Mouse (Mus musculus): ENCODE data around the gene Ak9.
"Not testable (repeated sequence)": the region's sequence is repeated elsewhere in the genome, so short reads cannot be mapped to it uniquely, and the experiment has no call there.

Ak9 gene

DNA sequence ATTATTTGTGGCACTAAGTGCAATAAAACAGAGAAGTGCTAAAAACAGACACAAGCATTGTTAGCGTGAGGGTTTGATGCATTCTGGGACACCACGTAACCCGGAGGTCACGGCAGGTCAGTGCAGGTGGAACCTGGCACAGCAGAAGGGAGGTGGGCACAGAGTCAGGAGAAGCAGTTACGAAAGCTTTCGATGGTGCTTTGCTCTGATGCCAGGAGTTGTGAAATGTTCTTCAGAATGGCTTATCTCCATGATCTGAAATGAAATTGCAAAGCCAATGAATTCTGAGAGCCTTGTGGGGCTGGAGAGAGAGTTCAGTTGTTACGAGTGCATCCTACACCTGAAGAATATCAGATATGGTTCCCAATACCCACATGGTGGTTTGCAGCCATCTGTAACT is 37.6 kb downstream of the Ak9 start:
- DNase-seq, result no peak

DNA sequence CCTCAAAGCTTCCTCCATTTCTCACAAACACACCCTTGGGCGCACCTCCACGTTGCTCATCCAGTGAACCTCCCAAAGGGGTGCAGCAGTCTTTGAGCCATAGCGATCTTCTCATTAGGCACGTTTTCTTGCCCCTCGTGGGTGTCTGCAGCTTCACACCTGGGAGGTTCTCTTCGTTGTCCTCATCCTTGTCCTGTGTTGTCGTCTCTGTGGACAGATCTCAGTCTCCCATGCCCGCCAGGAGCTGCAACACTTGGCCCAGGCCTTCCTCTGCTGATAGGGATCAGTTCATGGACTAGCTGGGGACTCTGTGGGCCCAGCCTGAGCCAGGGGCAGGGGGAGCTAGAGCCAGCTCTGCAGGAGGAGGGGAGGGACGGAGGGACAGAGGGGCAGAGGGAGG is 61.3 kb downstream of the Ak9 start:
- no peak for DNase-seq

DNA sequence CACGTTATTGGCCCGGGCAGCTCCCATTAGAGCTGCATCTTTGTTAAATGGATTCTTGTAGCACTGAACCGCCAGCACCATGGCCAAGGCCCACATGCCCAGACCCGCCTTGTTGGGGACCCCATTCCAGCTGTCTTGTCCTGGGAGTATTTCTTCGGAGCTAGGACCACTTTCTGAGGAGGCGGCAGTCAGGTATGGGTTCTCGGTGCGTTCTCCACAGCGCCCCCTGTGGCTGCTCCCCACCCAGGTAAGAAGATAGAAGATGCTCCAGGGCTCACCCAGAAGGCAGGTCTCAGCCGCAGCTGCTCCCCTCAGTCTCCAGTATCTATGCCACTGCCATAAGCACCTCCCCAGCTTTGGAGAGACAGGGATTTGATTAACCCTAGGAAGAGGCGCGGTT is 76.7 kb downstream of the Ak9 start:
- no peak for DNase-seq

DNA sequence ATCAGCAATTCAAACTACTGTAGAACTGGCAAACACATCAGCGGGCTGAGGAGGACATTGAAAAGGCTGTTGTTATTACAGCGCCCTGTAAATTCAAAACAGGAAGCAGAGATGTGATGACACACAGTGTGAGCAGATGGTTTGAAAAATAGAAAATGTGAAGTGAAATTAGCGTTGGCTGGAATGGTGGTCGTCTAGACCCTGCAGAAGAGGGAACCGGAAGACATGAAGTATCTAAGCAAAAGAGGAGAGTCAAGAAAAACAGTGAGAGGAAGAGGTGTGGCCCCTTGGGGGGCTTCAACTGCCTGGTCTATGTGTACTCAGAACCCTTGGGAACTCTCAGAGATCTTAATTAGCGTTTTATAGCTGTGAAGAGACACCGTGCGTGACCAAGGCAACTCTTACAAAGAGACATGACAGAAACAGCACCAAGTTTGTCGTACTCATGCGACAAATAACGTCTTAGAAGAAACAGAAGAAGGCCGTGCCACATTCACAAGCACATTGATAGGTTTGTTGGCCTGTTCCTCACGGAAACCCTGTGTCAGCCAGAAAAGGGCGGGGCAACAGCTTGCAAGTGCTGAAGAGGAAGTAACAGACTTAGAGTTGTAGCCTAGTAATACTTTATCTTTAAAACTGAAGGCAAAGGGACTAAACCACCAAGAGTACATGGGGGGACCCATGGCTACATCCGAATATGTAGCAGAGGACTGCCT is 81.9 kb downstream of the Ak9 start:
- no peak for DNase-seq

DNA sequence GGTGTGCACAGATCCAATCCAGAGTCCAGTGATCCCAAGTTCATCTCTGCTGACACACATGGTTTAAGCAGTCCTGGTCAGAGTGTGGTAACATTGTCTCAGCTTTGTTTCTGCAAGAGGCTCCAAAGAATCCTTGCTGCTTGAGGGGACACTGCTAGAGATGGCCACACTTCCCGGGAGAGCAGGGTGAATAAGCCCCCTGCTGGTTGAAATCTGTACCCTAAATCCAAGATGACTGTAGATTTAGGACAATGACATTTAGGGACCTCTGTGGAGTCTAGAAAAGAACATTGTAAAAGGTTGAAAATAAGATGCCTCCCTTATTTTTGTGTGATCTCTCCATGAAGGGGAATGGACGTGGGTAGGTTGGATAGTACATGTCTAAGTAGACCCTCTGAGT is 89.8 kb downstream of the Ak9 start:
- peak; percentile 15 for DNase-seq

DNA sequence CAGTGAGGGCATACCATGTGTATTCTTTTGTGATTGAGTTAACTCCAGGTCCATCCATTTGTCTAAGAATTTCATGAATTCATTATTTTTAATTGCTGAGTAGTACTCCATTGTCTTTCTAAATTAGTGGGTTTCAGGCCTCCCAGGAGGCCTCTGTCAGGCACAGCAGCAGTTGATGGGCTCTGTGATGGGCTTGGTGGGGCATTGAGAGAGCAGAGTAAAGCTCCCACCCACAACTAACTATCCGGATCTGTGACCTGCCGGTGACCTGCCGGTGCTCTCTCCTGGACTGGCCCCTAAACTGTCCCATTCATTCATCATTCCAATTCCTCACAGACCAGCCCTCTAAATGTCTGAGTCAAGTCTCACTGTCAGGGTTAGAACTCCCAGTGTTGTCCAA is 97.3 kb downstream of the Ak9 start:
- DNase-seq, result no peak

DNA sequence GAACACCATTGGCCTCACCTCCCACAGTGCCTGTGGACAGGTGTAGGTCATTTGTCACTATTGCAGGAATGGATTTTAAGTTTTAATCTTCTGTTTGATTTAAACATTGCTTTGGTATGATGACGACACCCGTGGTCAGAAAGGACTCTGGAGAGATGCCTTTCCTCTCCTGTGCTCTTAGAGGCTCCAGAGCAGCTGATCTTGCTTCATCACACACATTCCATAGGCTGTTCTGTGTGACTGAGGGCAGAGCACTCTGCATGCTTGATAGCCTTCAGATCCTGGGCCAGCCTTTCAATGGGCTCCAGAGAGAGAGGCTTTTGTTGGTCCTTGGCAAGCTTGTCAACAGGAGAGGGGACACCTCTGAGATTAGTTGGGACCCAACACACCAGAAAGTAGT is 99.6 kb downstream of the Ak9 start:
- DNase-seq, result no peak

DNA sequence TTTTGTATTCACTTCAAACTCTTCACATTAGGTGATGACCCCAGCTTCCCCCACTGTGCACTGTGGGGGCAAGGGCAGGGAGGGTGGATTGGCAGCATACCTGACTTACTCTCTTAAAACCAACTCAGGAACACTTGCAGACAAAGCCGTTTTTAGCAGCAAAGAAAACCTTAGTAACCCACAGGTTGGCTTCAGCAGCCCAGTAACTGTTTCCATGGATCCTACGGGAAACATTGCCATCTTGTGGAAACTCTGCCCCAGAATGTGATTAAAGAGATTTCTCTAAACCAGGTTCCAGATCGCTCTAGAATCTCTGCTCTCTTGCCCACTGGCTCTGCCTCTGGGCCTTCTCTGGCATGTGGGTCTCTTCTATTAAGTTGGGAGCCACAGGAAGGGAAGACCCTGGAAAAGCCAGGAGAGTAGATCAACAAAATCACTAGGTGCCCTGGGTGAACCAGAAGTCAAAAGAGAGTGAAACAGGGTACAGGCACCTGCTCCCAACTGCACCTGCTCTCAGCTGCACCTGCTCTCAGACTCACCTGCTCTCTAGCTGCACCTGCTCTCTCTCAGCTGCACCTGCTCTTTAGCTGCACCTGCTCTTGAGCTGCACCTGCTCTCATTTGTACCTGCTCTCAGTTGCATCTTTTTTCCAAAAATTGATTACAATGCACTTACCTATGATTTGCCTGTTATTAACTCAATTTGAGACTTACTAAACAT is 100.3 kb downstream of the Ak9 start:
- peak; percentile 14 for DNase-seq

DNA sequence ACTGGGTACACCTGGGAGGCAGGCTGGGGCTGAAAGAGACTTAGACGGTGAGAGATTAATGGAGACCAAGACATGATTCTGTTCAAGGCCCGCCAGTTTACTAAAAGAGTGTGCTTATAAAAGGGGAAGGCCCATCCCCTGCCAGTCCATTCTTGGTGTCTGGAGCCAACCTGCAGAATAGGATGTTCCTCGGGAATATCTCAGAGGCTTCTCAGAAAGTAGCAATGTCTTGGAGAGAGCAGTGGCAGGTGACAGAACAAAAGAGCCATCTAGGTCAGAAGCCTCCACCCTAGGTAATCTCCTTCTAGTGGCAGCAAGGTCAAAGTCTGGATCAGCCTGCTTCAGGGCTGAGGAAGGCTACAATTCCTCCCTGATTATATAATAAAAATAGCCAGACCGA is 106.4 kb downstream of the Ak9 start:
- DNase-seq, result not testable (repeated sequence)

DNA sequence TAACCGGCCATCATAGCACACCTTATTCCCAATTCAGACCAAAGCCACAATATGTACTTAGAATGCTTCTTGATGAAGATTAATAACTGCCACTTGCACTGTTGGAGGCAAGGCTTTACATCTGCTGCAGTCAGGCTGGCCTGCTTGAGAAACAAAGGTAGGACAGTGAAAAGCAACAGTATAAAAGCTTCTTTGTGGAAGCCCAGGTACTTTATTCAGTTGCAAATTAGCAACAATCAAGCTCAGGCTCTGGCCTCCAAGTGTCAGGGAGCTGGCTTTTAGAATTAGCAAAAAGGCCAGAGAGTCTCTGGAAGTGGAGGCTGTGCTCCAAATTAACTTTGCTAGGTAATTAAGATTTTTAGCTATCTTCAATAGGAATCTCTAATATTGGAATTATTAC is 107.0 kb downstream of the Ak9 start:
- not testable (repeated sequence) for DNase-seq

DNA sequence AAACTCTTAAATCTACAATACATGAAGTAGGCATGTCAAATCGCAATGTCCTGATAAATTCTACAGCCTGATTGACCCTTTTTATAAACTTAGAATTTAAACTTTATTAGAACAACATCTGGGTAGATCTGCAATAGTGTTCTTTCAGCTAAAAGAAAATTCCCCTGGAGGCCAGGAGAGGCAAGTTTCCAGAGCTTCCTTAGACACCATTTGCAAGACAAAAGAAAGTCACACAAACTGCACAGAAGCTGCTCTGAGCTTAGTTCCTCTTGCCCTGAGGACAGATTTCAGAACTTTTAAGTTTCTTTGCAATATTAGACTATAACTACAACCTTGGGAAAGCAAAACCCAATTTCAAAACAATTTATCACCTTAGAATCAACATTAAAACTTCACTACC is 109.7 kb downstream of the Ak9 start:
- not testable (repeated sequence) for DNase-seq

DNA sequence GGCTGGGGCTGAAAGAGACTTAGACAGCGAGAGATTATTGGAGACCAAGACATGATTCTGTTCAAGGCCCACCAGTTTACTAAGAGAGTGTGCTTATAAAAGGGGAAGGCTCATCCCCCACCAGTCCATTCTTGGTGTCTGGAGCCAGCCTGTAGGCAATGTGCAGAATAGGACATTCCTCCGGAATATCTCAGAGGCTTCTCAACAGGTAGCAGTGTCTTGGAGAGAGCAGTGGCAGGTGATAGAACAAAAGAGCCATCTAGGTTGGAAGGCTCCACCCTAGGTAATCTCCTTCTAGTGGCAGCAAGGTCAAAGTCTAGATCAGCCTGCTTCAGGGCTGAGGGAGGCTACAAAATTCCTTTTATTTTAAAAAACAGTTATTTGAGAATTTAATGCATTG is 111.6 kb downstream of the Ak9 start:
- DNase-seq, result not testable (repeated sequence)

DNA sequence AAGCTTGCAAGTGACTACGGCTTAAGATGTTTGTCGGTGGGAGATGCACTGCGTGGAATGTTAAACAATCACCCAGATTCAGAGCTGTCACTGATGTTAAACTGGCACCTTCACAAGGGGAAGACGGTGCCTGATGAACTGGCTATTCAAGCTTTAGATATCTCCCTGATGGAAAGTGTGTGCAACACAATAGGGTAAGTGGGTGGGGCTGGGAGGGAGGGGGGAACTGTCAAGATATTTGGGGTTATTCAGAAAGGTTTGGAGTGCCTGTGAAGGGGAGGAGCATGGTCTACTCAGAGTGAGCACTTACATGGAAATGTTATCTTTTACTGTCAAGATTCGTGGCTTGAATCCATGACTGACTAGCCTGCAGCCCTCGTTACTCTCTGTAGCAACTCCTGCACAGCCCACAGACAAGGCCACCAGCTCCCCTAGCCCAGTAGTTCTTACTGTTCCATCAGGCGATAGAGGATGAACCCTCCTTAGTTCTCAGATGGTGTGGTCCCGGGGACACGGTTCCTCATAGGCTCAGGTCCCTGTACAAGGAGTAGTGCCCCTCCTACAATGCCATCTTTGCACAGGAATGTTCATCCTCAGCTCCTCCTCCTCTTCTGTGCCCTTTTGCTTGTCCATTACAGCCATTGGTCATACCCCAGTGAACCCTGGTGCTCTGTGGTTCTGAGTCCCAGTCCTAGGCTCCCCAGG is 116.9 kb downstream of the Ak9 start:
- DNase-seq, result no peak

DNA sequence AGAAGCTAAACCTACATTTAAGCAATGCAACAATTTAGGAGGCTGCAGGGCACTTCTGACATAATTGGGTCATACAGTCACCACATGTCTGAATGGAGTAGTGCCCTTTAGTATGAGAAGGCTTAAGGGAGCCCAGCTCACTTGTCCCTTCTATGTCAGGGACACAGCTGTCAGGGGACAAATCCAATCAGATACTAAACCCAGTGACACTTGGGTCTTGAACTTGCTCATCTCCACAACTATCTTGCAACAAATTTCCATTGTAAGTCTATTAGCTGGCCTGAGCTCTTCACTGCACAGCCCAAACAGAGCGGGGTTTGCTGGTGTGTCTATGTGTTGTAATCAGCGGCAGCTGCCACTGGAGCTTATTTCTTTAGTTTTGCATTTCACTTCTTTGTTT is 119.9 kb downstream of the Ak9 start:
- DNase-seq, result peak; percentile 50

DNA sequence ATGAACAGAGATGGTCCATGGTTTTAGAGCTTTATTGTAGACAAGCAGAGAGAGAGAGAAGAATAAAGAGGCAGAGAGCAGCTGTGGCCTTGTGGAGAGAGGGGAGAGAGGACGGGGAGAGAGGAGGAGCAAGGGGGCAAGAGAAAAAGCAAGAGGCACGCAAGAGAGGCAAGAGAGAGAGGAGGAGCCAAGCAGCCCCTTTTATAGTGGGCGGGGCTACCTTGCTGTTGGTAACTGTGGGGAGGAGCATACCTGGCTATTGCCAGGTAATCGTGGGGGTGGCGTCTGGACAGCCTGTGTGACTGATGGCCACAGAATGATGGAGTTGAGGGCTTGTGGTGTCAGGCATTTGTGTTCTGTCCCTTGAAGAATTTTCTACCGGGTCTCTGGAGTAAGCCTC is 122.6 kb downstream of the Ak9 start:
- no peak for DNase-seq

DNA sequence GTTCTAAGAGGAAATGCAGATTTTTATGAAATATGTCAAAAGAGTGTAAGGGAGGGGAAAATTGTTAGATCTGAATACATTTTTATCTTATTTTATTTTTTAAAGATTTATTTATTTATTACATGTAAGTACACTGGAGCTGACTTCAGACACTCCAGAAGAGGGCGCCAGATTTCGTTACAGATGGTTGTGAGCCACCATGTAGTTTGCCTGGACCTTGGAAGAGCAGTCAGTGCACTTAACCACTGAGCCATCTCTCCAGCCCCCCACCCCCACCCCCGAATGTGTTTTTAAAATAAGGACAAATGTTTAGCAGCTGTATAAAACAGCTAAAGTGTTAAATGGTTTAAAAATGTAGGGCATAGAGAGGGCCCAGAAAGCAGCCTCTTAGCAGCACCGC is 130.8 kb downstream of the Ak9 start:
- peak; percentile 64 for DNase-seq

DNA sequence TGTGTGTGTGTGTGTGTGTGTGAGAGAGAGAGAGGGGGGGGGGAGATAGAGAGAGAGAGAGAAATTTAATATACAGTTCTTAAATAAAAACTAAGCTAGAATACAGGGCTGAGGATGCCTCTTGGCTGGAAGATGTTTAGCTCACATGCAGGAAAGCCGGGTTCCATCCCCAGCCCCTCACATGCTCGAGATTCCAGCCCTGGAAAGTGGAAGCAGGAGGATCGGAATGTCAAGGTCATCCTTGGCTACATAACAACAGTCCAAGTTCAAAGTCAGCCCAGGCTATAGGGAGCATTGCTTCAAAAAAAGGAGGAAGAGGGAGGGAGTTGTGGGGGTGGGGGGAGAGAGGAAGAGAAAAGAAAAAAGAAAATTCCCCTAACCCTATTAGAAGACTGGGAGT is 131.4 kb downstream of the Ak9 start:
- no peak for DNase-seq

DNA sequence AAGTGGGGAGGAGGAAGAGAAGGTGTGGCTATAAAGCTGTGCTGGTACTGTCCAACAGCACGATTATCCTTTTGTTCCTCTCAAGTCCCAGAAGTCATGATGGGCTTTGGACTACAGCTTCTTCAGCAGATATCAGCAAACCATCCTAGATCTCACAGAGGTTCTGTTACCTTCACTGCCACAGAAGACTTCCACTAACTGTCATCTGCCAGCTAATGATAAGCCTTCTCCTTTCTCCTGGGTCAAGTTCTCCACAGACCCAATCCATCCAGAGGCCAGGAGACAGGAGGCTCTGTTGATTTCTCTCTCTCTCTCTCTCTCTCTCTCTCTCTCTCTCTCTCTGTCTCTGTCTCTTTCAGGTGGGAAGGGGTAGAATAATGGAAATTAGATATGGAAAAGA is 144.4 kb downstream of the Ak9 start:
- DNase-seq, result no peak

DNA sequence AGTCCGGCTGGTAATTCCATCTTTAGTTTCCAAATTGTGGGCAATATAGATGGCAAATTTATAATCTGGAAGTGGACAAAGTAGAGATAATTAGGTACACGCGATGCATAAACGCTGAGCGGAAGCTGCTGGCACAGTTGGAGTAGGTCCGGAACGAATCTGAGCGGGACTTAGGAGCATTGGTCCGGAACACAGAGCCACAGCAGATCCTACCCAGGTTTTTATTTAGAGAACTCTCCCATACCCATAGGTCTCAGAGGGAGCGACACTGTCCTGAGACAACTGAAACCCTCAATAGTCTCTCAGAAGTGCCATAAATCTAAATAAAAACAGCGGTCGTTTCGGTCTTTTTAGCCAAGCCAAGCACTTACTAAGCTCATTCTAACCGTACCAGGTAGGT is 145.9 kb downstream of the Ak9 start:
- no peak for DNase-seq

DNA sequence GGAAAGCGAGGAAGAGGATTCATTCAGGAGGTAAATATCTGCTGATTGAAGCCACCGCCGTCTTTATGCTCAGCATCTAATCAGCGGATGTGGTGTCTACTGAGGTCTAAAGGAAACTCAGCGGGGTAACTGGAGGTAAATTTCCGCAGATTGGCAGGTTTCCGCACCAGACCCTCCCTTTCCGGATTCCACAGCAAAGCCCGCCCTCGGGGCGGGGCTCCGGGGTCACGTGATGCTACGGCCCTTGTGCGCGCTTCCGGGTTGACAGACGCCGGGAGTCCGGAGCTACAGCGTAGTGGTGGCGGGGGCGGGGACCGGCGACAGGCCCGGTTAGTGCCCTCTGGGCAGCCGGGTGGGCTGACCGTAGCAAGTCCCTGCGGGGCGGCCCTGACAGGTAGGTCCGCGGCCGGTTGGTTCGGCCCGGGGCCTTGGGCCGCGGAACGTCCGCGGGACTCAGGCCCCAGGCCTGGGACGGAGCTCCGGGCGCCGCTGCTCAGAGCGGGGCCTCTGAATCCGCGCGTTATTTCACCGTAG is 146.4 kb downstream of the Ak9 start, which contains the start of gene Zbtb24:
Gene Zbtb24 (plus strand): TSS at position 247 of the 534 bp plus-strand sequence.
- peak; percentile 97 for DNase-seq

DNA sequence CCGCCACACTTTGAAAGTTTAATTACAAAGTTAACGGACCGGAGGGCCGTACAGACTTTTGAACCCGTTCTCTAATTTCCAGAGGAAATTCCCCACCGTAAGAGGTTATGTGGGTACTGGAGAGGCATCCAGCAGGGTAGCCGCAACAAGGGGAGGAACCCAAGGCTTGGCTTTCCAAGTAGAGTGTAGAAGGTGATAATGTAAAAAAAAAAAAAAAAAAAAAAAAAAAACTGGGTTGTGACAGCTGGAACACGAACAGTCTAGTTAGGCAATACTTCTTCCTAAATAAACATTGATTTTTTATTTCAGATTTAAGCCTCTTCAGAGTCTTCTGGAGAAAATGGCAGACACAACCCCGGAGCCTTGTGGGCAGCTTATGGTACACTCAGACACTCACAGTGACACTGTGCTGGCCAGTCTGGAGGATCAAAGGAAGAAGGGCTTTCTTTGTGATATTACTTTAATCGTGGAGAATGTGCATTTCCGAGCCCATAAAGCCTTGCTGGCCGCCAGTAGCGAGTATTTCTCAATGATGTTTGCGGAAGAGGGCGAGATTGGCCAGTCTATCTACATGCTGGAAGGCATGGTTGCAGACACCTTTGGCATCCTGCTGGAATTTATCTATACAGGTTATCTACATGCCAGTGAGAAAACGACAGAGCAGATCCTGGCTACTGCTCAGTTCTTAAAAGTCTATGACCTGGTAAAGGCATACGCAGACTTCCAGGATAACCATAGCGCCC is 147.2 kb downstream of the Ak9 start:
- no peak for DNase-seq

DNA sequence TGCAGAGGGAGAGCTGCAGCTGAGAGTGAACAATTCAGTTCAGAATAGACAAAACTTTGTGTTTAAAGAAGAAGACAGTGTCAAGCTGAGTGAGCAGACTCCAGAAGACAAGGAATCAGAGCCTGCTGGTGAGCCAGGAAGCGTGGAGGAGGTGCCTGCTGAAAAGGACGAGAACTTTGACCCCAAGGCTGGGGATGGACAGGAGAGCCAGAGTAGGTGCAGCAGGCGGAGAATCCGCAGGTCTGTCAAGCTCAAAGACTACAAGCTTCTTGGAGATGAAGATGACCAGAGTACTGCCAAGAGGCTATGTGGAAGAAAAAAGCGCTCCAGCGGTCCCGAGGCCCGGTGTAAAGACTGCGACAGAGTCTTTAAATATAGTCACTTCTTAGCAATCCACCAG is 147.9 kb downstream of the Ak9 start:
- DNase-seq, result no peak

DNA sequence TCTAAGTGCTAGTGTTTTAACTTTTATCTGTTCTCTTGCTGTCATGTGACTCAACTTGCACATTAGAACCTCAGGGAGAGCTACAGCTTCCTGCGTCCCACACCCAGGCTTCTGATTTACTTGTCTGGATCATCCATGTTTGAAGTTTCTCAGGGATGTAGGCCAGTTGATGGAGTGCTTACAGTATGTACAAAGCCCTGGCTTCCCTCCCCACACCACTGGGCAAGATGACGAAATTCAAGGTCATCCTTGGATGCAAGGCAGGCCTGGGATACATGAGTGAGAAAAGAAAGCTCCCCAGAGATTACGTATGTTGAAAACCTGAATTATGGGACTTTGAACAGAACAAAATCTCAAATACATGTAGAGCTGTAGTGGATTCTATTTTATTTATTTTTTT is 149.0 kb downstream of the Ak9 start:
- no peak for DNase-seq
